In genomic region chr4:88238351-88238750, GRCm38 (mm10) we compare ENCODE assay signal across 15 mouse cellular contexts.
DNase-seq lines count a peak whose midpoint lies in the region; ATAC-seq and TF ChIP-seq lines count a peak whose summit lies in the region.
"Had no signal": no experiment of that assay in that cellular context is flagged by ENCODE, and none has a peak within 500 bp of the region (broad histone marks: within the 10 kb centered on the region; RNA-seq: fewer than 3 reads in every experiment).

No protein-coding gene starts in this region.

- H3K4me2 ChIP-seq in heart, embryonic 12.5 days = no peak overlapping the region
- H3K4me2 ChIP-seq in forebrain, embryonic 11.5 days (ENCODE audit: low read depth, low read length, severe bottlenecking) = peak overlapping the region; percentile 20; the same call in 1 of the 2 replicates
- no peak overlapping the region for H3K4me2 ChIP-seq in liver, postnatal 0 days (ENCODE audit: low read depth, low read length)
- H3K4me2 ChIP-seq: embryonic facial prominence, embryonic 15.5 days; heart, embryonic 13.5 days; limb, embryonic 15.5 days had no signal

- no peak overlapping the region for H3K4me3 ChIP-seq in heart, embryonic 12.5 days
- H3K4me3 ChIP-seq in forebrain, embryonic 11.5 days (ENCODE audit: low read depth, low read length) = no peak overlapping the region
- H3K4me3 ChIP-seq in lung, adult 2 months (replicated peaks; ENCODE audit: extremely low read depth, low read depth, low read length) = no peak overlapping the region
- no peak overlapping the region for H3K4me3 ChIP-seq in liver, postnatal 0 days (ENCODE audit: low read depth, low read length)
- H3K4me3 ChIP-seq: embryonic facial prominence, embryonic 15.5 days; gastrocnemius, adult 2 months; heart, embryonic 13.5 days; limb, embryonic 15.5 days had no signal

- H3K27ac ChIP-seq in heart, embryonic 12.5 days (ENCODE audit: poor library complexity, severe bottlenecking) = no peak overlapping the region
- no peak overlapping the region for H3K27ac ChIP-seq in forebrain, embryonic 11.5 days (ENCODE audit: low read depth, low read length)
- H3K27ac ChIP-seq in liver, postnatal 0 days (ENCODE audit: low read depth) = no peak overlapping the region
- H3K27ac ChIP-seq: embryonic facial prominence, embryonic 15.5 days; gastrocnemius, adult 2 months; heart, embryonic 13.5 days; limb, embryonic 15.5 days had no signal

- H3K9ac ChIP-seq in heart, embryonic 12.5 days = no peak overlapping the region
- no peak overlapping the region for H3K9ac ChIP-seq in forebrain, embryonic 11.5 days (ENCODE audit: low read length)
- H3K9ac ChIP-seq in liver, postnatal 0 days (replicated peaks) = no peak overlapping the region
- H3K9ac ChIP-seq: embryonic facial prominence, embryonic 15.5 days; heart, embryonic 13.5 days; limb, embryonic 15.5 days had no signal

- TF ChIP-seq EP300 in liver, postnatal 0 days (IDR thresholded peaks at IDR 0.05; ENCODE audit: low read depth) = no peak

- no peak for ATAC-seq in heart, embryonic 12.5 days (ENCODE audit: insufficient number of reproducible peaks, low FRiP score)
- peak; percentile 45; the same call in 1 of the 2 replicates for ATAC-seq in forebrain, embryonic 11.5 days (replicated peaks; ENCODE audit: low FRiP score)
- ATAC-seq in liver, postnatal 0 days = no peak
- ATAC-seq: inflammation-experienced regulatory T-cells, adult 6 months; lung, postnatal 0 days had no signal

- no peaks in the 10 kb centered on the region for H3K9me3 ChIP-seq in heart, embryonic 12.5 days (replicated peaks)
- no peaks in the 10 kb centered on the region for H3K9me3 ChIP-seq in forebrain, embryonic 11.5 days (ENCODE audit: control insufficient read depth, low read length)
- H3K9me3 ChIP-seq in liver, postnatal 0 days (ENCODE audit: low read length) = no peaks in the 10 kb centered on the region
- H3K9me3 ChIP-seq: embryonic facial prominence, embryonic 15.5 days; heart, embryonic 13.5 days; limb, embryonic 15.5 days had no signal

- TF ChIP-seq CTCF in brain, embryonic 14.5 days (IDR thresholded peaks at IDR 0.05; ENCODE audit: borderline replicate concordance, extremely low read depth, insufficient read depth, insufficient read length) = no peak
- no peak for TF ChIP-seq CTCF in lung, adult 2 months (IDR thresholded peaks at IDR 0.05; ENCODE audit: insufficient read depth, low read length)
- TF ChIP-seq CTCF in liver, postnatal 0 days (IDR thresholded peaks at IDR 0.05; ENCODE audit: low read depth) = no peak

- peak; percentile 68 for DNase-seq in heart, adult 11 months
- DNase-seq in brain, embryonic 14.5 days (ENCODE audit: low read depth) = peak; percentile 81
- peak; percentile 53 for DNase-seq in forebrain, embryonic 11.5 days (ENCODE audit: low spot score)
- peak; percentile 34 for DNase-seq in mesoderm, embryonic 11.5 days (ENCODE audit: low read depth, low spot score)
- no peak for DNase-seq in lung, adult 2 months
- DNase-seq in ovary, postnatal 10 days (ENCODE audit: low spot score) = no peak
- no peak for DNase-seq in liver, postnatal 0 days
- DNase-seq: gastrocnemius, adult 2 months; right cerebral cortex, postnatal 4 days had no signal

- no peaks in the 10 kb centered on the region for H3K4me1 ChIP-seq in heart, embryonic 12.5 days (replicated peaks)
- peaks cover 7% of the 10 kb centered on the region for H3K4me1 ChIP-seq in forebrain, embryonic 11.5 days (replicated peaks; ENCODE audit: control insufficient read depth, insufficient read depth, low read length)
- H3K4me1 ChIP-seq in lung, adult 2 months (ENCODE audit: control insufficient read depth, insufficient read depth, low read length) = peaks cover 3% of the 10 kb centered on the region
- H3K4me1 ChIP-seq in liver, postnatal 0 days (ENCODE audit: insufficient read depth) = no peaks in the 10 kb centered on the region
- H3K4me1 ChIP-seq: embryonic facial prominence, embryonic 15.5 days; heart, embryonic 13.5 days had no signal

- 76% methylated on average over 7 of the region's 7 CpGs for WGBS in heart, embryonic 12.5 days
- WGBS in forebrain, embryonic 11.5 days = 22% methylated on average over 7 of the region's 7 CpGs
- WGBS in lung, adult 2 months = 70% methylated on average over 7 of the region's 7 CpGs
- WGBS in liver, postnatal 0 days (ENCODE audit: insufficient replicate concordance) = 86% methylated on average over 7 of the region's 7 CpGs

- TF ChIP-seq POLR2A in brain, embryonic 14.5 days (IDR thresholded peaks at IDR 0.05; ENCODE audit: borderline replicate concordance, extremely low read depth, insufficient read depth, insufficient read length, poor library complexity, severe bottlenecking) = no peak
- no peak for TF ChIP-seq POLR2A in lung, adult 2 months (IDR thresholded peaks at IDR 0.05; ENCODE audit: borderline replicate concordance, extremely low read depth, low read depth, low read length)

- H3K27me3 ChIP-seq in heart, embryonic 12.5 days (replicated peaks) = no peaks in the 10 kb centered on the region
- H3K27me3 ChIP-seq in forebrain, embryonic 11.5 days (ENCODE audit: control insufficient read depth, insufficient read depth, low read length) = no peaks in the 10 kb centered on the region
- H3K27me3 ChIP-seq in liver, postnatal 0 days (ENCODE audit: insufficient read depth, low read length) = no peaks in the 10 kb centered on the region
- H3K27me3 ChIP-seq: embryonic facial prominence, embryonic 15.5 days; heart, embryonic 13.5 days; limb, embryonic 15.5 days had no signal

- no peaks in the 10 kb centered on the region for H3K36me3 ChIP-seq in heart, embryonic 12.5 days
- no peaks in the 10 kb centered on the region for H3K36me3 ChIP-seq in forebrain, embryonic 11.5 days (ENCODE audit: control insufficient read depth, insufficient read depth, low read length)
- H3K36me3 ChIP-seq in liver, postnatal 0 days (replicated peaks; ENCODE audit: insufficient read depth, low read length) = no peaks in the 10 kb centered on the region
- H3K36me3 ChIP-seq: embryonic facial prominence, embryonic 15.5 days; heart, embryonic 13.5 days; limb, embryonic 15.5 days had no signal

Comparison
In these comparisons a context has a peak if more than half of its experiments do, and no peak if none do; other contexts are left out.
1. DNase-seq: peak in heart, adult 11 months (single experiment), brain, embryonic 14.5 days (single experiment), forebrain, embryonic 11.5 days (single experiment) and mesoderm, embryonic 11.5 days (single experiment); none in lung, adult 2 months (single experiment), ovary, postnatal 10 days (single experiment) and liver, postnatal 0 days (single experiment).